Mouse (Mus musculus): ENCODE data around the gene Ice2. TPM values are rescaled to one million over a fixed set of nuclear protein-coding genes. Genes with fewer than 3 reads are reported as not detected.

Gene Ice2
- total RNA-seq, 2 experiments from 2014 or later: 4.5 to 5.3 TPM

DNA sequence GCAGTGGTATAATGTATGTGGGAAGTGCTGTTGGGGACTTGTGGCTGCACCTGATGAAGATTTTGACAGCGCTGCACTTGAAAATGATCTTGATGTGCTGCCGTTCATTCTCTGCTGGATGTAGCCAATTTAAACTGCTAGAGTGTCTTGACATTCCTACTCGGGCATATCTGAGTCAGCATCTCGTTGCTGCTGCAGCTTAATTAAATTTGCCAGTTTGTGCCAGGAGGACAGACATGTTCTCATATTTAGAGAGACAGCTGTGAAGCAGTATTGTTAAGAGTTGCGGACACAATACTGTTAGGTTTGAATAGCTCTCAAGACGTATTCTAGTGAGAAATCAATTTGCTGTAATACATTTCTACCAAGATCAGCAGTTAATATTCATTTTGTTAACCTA lies 7.0 kb downstream of the Ice2 start:
- DNase-seq (ENCODE audit: low spot score): no peak

DNA sequence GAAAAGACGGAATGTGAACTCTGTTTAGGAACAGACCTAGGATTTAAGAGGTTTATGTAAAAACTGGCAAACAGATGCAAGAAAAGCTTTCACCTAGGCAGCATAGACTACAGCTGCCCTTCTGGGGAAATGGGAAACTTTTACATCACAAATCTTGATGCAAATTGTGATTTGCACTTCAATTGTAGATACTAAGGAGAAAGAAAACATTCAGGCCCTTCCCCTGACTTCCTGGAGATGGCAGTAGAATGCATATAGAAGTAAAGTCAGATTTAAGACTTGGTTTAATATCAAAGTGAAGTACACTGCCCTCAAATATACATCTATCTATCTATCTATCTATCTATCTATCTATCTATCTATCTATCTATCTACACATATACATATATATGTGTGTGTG lies 21.8 kb downstream of the Ice2 start:
- DNase-seq (ENCODE audit: low spot score): no peak

DNA sequence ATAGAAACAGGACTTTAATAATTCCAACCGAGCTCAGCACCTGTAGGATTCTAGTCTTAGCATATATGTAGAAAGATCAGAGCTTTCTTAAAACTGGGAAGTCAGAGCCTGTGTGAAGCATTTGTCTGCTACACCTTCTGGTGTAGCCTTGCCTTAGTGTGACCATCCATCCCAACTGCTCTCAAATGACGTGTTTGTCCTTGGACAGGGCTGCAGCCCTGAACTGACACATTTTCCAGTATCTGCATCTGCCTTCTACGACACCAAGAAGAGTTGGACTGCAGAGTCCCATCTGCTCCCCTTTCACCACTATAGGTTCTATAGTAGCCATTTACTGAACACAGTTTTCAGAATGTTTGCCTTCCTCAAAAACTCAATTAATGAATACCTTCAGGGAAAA lies 32.8 kb downstream of the Ice2 start:
- DNase-seq (ENCODE audit: low spot score): no peak

DNA sequence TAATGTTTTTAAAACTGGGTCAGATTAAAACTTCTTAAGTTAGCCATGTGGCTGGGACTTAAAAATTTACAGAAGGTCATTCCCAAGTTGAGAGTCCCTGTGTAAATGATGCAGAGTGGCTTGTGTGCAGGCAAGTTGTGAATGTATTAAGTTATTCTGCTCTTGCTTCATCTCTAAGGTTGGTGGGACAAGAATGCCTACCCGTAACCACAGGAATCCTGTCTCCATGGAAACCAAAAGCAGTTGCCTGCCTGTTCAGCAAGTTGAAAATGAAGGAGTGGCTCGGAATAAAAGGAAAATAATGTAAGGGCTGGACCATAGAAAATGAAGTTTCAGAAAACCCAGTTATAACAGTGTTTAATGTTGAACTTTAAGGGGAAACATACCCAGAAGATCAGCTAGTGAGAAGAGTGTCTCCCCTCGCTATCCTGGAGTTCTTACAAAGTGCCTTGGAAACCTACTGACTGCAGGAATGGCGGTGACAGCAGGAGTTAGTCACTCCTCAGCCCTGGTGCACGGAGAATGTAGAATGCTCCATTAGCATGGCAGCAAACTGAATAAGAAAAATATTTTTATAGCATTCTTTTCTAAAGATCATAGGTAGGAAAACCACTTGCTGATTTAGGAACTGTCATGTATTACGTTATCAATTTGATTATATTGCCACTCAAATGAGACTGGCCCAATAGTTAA lies 34.3 kb downstream of the Ice2 start:
- no peak for DNase-seq (ENCODE audit: low spot score)

DNA sequence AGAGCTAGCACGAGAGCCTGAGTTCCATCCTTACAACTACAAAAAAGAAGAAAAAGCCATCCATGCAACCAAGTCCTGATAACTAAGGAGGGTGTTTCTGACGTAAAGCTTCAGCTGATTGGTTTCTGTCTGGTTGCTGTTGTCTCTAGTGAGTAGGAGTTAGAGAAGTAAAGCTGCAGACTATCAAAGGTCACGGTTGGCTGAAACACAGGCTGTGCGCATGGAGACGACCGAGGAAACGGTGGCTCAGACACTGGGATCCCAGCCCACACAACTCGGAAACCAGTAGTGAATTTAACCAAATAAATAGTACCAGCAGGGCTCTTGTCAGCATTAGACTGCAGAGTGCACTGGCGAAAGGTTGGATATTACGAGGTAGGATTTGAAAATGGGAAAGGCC lies 37.5 kb downstream of the Ice2 start:
- DNase-seq (ENCODE audit: low spot score): no peak

DNA sequence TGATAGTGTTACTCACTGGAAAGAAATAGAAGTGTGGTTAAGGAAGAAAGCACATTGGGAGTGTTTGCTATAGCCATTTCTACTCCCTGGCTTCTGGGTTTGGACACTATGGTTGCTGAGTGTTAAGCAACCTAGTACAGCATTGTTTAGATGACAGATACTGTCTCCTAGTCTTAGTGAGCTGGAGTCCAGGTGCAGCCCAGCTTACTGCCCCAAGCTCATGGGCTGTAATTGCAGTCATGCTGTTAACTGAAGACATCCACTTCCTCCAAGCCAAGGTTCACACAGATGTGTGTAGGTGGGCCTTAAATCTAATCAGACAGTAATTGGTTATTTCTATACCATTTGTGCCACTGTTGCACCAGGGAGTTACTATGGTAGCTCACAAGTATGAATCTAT lies 38.0 kb downstream of the Ice2 start:
- no peak for DNase-seq (ENCODE audit: low spot score)

DNA sequence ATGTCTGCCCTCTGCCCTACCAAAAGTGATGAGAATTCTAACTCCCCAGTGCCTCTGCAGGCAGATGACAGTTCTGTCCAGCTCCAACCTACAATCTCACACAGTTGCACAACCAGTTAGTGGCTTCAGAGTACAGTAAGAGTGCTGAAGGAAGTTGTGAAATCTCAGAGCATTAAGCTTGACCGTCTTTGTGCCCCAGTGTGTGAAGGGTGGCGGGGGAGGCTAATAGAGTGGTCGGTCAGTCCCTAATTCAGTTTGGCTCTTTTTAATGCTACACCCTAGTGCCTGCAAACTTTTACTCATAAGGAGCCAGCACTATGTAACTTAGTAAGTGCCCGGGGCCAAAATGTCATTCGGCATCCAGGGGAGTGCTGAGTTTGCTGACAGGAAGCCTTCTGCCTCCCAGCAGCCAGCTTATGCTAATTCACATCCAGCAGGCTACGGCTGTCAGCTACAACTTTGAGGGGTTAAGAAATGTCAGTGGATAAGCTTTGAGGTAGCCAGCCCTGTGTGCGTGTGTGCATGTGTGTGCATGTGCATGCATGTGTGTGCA lies 42.2 kb downstream of the Ice2 start:
- peak; percentile 21 for DNase-seq (ENCODE audit: low spot score)

DNA sequence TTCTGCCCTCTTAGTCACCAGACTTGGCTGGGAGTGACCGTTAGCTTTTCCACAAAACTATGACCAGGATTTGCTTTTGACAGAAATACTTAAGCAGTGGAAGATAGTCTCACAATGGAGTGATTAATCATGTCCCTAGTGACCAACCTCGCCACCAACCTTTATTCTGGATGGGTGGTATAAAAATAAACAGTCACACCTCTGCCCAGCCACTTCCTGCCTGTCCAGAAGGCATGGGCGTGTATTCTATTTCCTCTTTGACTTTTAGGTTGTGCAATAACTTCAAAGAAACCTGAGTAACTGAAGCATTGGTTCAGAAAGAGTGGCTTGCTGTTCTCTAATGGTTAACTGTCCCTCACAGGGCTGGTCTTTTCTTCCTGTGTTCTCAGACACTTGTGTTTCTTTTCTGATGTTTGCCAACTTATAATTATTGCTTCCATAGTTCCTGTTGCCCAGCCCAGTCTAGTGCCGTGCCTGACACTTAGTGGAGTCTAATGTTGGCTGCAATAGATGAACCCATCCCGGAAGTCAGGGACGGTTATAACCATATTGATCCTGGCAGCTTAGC lies 44.8 kb downstream of the Ice2 start:
- peak; percentile 30 for DNase-seq (ENCODE audit: low spot score)

DNA sequence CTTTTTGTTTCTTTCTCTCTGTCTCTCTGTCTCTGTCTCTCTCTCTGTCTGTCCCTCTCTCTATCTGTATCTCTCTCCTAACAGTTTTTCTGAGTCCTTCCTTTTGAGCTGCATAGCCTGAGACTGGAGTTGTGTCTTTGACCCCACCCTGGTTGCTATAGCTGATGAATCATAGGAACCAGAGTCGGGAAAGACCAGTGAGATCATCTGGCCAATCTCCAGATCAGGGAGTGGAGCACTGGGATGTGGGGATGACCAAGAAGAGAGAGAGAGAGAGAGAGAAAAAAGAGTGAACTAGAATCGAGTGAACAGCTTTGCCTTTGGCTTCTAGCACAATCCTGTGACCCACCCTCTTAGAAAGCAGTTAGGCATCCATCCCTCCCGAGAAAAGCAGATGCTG lies 45.5 kb downstream of the Ice2 start:
- peak; percentile 82 for DNase-seq (ENCODE audit: low spot score)

DNA sequence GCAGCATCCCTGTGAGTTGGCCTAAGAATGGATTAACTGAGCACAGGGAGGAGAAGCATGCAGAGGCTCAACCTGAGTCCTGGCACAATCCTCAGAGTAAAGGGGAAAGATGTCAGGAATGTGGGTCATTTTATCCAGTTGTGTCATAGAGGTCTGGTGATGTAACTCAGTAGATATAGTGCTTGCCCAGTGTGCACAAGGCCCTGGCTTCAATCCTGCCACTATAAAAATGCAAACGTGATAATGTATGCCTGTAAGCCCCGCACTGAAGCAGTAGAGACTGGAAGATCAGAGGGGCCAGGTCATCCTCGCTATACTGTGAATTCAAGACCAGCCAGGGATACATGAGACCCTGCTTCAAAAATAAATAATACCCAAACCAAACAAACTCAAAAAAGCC lies 51.1 kb downstream of the Ice2 start:
- DNase-seq (ENCODE audit: low spot score): no peak

DNA sequence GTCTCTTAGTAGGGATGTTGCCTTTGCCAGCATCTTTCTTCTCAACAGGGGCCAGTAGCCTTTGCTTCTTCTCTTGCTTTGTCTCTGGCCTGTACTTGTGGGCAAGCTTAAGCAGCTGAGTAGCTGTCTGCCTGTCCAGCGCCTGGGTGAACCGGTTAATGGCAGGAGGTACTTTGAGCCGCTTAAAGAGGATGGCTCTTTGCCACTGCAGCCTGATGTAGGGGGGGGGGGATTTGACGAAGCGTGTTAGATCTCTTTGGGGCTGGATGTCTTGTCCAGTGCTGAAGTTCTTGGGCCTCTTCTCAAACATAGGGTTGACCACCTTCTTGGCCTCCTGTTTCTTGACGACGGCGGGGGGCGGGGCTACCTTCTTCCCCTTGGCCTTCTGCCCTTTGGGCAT lies 52.9 kb downstream of the Ice2 start:
- no peak for DNase-seq (ENCODE audit: low spot score)

DNA sequence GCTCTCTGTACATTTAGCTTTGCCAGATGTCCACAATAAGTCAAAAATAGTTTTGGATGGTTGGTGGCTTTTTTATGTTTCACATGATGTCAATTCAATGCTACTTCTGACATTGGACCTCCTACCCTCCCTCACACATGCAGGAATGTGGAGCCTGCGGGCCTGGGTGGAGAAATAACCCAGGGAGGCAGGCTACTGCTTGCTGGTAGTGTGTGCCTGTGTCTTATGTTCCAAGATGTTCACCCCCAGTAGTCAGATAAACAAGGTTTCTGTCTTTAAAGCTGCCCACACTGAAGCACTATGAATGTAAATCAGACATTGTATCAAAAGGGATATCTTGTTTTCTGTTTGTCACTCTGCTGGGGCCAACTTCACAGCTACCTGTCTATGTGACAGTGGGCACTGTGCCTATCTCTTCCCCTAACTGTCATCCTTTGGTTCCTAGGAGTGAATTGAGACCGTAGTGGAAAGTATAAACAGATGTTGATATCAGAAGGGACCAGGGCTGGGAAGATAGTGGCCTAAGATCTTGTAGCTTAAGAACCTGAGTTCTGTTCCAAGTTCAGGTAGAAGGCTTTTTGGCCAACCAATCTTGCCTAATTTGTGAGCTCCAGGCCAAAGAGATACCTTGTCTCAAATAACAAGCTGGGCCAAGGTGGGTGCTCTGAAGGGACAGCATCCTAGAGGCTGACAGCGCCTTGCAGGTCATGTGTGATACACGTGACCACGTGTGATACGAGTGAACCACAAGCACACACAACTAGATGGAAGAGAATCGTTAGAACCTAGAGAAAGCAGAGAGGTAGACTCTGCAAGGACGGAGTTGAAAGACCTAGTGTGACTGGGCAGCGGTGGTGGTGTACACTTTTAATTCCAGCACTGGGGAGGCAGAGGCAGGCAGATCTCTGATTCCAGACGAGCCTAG lies 54.4 kb downstream of the Ice2 start:
- no peak for DNase-seq (ENCODE audit: low spot score)

DNA sequence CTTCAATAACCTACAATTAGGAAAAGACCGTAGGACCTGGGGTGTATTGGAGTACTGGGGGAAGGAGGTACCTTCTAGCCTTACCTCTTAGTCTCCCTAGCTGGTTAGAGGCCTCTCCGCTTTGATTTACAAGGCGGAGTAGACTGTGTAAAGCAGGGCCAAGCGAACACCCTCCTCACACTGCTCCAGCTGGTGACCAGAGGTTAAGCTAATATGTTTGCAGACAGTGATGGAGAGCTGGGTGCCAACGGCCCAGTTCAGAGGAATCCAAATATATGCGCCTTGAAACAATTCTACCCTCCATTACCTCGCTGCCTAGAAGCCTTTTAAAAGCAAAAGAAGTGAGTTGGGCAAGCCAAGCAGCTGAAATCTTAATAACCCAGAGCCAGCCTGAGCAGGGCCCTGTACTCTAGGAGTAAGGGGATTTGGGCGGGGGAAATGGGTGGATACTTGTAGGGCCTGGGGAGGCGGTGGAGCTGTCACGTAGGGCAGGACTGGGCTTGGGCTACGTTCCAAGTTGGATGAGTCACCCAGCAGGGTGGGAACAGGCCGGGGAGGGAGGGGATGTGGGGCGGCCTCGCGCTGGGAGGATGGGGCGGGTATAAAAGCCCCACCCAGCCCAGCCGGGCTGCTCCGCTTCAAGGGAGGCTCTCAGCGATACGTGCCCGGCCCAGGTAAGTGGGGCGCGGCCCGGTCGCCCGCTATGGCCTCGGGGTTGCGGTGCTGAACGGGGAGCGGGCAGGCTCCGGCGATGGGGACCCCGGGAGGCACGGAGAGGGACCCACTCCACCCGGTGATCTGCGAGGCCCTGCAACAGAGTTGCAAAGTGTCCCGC lies 55.6 kb downstream of the Ice2 start, which contains the start of gene Anxa2:
Gene Anxa2, plus strand, starts transcription at position 555 of the 835 bp plus-strand sequence.
- peak; percentile 93 for DNase-seq (ENCODE audit: low spot score)

DNA sequence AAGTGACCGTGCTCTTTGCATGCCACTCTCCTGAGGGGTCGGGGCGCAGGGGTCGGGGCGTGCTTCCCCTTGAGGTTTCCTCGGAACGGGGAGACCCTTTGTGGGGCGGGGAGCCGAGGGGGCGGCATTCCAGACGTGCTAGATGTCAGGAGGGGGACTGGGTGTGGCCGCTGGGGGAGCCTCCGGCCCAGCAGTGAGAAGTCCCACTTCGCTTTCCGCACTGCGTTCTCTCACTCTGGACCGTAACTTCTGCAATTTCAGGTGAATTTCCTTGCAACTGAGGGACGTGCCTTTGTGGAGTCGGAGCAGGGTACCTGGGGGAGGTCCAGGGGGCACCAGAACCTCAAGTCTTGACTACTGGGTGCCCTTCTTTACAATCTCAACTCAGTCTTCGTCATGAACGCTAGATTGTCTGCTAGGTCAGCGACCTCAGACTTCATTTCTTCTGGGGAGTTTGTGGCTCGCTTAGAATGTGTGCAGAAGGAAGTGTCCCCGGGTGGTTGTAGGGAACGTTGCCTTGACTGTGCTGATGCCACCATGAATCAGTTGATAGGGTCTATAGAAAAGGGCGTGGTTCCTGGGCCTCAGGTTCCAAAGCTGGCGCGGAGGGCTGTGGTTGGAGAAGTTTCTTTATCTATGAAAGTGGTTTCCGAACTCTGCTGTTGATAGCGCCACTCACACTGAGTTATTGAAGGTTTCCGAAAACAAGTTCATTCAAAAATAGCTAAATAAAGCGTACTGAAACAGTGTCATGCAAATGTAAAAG lies 56.4 kb downstream of the Ice2 start:
- no peak for DNase-seq (ENCODE audit: low spot score)

DNA sequence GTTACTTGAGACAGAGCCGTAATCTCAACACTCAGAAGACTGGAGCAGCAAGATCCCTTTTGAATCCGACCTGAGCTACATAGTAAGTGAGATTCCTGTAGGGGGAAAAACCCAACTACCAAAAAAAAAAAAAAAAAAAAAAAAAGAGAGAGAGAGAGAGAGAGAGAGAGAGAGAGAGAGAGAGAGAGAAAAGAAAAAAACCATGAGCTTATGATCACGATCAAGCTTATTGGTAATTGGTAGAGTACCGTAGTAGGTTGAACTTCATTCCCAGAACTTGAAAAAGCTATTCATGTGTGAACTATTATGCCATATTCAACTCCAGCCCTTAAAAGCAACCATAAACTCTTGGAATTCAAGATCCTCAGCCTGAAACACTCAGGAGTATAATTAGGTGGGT lies 57.0 kb downstream of the Ice2 start:
- no peak for DNase-seq (ENCODE audit: low spot score)

DNA sequence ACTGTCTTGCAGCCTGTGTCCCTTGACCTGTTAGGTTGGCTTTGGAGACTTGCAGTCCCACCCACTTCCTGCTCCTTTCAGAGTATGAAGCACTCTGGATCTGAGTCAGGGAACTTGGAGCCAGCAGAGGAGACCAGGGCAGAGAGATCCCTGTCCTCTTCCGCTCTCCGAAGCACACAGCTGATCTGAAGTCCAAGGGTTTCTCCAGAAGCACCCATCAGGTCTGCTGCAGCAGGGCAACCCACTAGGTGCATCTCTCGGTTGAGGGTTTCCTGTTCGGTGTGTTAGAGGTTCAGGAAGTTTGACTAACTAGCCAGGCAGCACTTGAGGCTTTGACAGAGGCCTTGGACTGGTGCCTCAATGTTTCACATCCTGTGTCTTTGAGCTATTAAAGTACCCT lies 57.7 kb downstream of the Ice2 start:
- peak; percentile 50 for DNase-seq (ENCODE audit: low spot score)

DNA sequence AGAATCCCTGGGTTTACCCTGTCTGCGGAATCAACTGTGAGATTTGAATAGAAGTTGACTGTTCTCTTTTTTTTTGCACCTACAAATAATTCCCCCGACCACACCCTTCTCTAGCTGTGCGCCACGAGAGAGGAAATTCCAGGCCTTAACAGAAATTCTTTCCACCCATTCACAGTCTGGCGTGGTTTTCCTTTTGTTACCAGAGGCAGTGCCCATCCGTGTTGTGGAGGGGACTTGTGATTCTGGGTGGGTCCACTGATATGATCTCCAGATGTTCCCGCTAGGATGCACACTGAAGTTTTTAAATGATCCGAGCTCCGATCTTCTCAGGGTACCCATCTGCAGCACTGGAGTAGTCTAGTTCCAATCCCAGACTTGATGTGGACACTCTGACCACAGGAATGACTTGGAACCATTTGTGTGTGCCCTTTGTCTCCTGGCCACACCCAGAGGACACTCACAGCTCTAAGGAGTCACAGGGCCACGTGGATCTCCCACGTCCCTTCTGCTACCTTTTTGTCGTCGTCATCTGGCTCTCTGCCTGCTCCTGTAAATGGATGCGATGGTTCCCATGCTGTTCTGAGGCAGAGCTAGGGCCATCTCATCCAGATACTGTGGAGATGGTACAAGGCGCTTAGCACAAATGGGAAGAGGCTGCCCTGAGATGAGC lies 58.8 kb downstream of the Ice2 start:
- no peak for DNase-seq (ENCODE audit: low spot score)

DNA sequence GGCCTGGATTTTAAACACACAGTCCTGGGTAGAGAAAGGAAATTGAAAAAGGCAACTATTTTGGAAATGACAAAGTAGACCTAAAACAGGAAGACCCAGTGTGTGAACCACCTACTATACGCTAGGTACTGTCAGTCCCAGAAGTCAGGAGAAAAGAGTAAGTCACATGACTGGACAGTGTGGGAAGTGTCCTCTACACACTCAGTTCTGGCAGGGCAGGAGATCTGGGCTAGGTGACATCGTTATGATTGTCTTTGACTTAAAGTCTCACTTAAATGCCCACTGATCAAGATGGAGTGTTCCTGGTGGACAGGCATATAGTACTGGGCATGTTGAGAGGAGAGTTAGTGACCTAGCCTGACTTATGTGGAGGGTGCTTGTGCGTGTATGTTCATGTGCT lies 59.4 kb downstream of the Ice2 start:
- DNase-seq (ENCODE audit: low spot score): no peak

DNA sequence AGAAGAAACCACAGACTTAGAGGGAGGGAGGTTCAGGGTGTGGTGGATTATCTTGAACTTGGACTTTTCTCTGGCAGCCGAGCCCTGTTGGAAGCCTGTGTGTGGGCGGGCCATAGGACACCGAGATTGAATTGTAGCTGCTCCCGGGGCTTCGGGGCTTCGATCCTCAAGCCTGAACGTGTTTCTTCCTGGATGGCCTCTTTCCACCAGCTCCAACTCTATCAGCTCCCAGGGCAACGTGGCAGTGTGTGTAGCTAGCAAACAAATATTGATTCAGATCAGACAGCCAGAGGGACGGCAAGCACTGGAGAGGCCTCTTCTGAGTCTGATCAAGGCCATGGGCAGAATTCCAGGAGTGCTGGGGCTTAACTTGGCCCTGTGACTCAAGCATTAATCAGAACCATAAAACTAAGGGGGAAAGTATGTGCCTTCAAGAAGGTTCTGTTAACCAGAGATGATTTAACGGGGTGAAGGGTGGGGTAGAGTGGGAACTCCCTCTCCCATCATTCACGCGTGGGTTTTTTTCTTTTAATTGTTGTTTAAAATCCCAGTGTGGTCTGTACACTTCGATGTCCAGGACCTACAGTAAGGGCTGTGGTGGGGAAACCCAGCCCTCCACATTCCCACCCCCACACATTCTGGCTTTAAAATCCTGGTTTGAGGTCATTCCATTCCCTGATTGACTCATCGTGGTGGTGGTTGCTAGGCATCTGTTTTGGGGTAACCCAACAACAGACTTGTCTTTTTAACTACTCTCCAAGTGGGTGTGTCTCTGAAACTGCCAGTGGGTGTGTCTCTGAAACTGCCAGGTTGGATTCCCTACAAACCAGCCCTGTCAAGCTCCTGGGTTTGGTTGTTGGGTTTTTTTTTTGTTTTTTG lies 60.3 kb downstream of the Ice2 start:
- peak; percentile 78 for DNase-seq (ENCODE audit: low spot score)

All from gastrocnemius, adult 18-20 months (tissue).